Mouse (Mus musculus): ENCODE measurements around the gene Nceh1.

DNA sequence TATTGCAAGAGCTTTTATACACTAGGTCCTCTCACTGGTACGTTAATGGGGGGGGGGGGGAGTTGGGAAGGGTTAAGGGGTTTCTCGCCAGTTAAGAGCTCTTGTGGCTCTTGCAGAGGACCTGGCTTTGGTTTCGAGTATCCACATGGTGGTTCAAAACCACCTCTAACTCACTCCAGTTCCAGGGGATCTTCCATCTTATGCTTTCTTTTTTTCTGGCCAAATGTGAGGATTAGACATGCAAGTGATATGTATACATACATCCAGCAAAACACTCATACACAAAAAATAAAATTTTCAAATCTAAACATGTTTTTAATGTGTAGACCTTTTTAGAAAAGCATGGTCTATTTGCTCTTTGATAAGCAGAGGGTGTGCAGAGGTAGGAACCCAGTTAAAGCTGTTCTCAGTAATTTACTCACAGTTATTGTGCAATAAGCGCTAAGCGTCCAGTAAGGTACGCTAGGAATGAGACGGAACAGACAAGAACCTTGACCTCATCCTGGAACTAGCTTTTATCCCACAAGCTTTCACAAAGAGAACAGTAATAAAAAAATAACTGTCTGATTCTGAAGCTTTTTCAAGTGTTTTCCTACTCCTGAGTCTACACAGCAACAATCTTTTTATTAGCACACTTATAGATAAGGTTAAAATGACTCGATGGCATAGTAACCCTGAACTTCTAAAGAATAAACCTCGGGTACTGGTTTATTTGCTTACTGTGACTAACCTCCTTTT is 26.7 kb upstream of the Nceh1 start:
- no peak for TF ChIP-seq POLR2A (IDR thresholded peaks at IDR 0.05; ENCODE audit: control insufficient read depth in 1 of 2, insufficient read depth in 1 of 2, low read depth in 1 of 2, low read length in 2 of 2, poor library complexity in 1 of 2)
- no peak for TF ChIP-seq NELFE (IDR thresholded peaks at IDR 0.05; ENCODE audit: low read depth, low read length)
- TF ChIP-seq CTCF (IDR thresholded peaks at IDR 0.05 in 2 of 3, conservative IDR thresholded peaks at IDR 0.05 in 1 of 3; ENCODE audit: control insufficient read depth in 1 of 3, insufficient read depth in 1 of 3, low read depth in 2 of 3, low read length in 3 of 3, poor library complexity in 1 of 3, severe bottlenecking in 1 of 3): no peak
- TF ChIP-seq SIN3A (IDR thresholded peaks at IDR 0.05; ENCODE audit: low read length): no peak
- no peak for TF ChIP-seq GATA1 (IDR thresholded peaks at IDR 0.05; ENCODE audit: low read depth, low read length)
- no peak for TF ChIP-seq MAFK (IDR thresholded peaks at IDR 0.05; ENCODE audit: borderline replicate concordance, low read depth, low read length)
- TF ChIP-seq POLR2AphosphoS5 (IDR thresholded peaks at IDR 0.05; ENCODE audit: borderline replicate concordance, low read depth, low read length): no peak

Data from MEL (cell line).